Mouse (Mus musculus) lung, embryonic 16.5 days (tissue): ENCODE measurements at regions not wholly inside any gene's neighbourhood (a gene's known extent, or its start where the extent isn't known, plus 50 kb on each side); places are given as distances from the start of the nearest gene placed in this dataset.

Experiments
- ATAC-seq: fragments of 200-750 bp; cut with Nextera tagmentation; 2 replicates; pipeline ENCODE4 v1.8.0; 2017; ENCODE audit warnings: low read depth, mild to moderate bottlenecking, moderate library complexity
- H3K27ac ChIP-seq: fragments of 300-500 bp; sonication (generic); 2 replicates; pipeline ENCODE4 v1.5.1; 2014; ENCODE audit warnings: mild to moderate bottlenecking, control low read depth, low read length
- H3K27me3 ChIP-seq: fragments of 300-500 bp; sonication (generic); 2 replicates; pipeline ENCODE4 v1.6.1; 2014; ENCODE audit warnings: low read depth, low read length, mixed read lengths; ENCODE audit not compliant: control insufficient read depth, insufficient read depth
- H3K36me3 ChIP-seq: fragments of 300-500 bp; sonication (generic); 2 replicates; pipeline ENCODE4 v1.6.1; 2014; ENCODE audit warnings: low read length; ENCODE audit not compliant: control insufficient read depth, insufficient read depth
- H3K4me1 ChIP-seq: fragments of 300-500 bp; sonication (generic); replicated peaks from 2 replicates; pipeline ENCODE4 v1.6.1; 2014; ENCODE audit warnings: low read length, mixed read lengths; ENCODE audit not compliant: control insufficient read depth, insufficient read depth
- H3K4me2 ChIP-seq: fragments of 300-500 bp; sonication (generic); 2 replicates; pipeline ENCODE4 v1.6.1; 2014; ENCODE audit warnings: low read depth, low read length, control low read depth
- H3K4me3 ChIP-seq: fragments of 300-500 bp; sonication (generic); 2 replicates; pipeline ENCODE4 v1.5.1; 2014; ENCODE audit warnings: mild to moderate bottlenecking, low read length, control low read depth
- H3K9ac ChIP-seq: fragments of 300-500 bp; sonication (generic); 2 replicates; pipeline ENCODE4 v1.6.1; 2014; ENCODE audit warnings: low read length, control low read depth
- H3K9me3 ChIP-seq: fragments of 300-500 bp; sonication (generic); 2 replicates; pipeline ENCODE4 v1.6.1; 2016; ENCODE audit warnings: low read length; ENCODE audit not compliant: control insufficient read depth
- WGBS: fragments of 180-500 bp; shearing (Covaris S2); extraction: QIAGEN DNeasy Blood & Tissue Kit; methylation state at CpG from one replicate; pipeline ENCODE4 v1.1.7; 2014; 5-methylcytosine and 5-hydroxymethylcytosine counted together

DNA sequence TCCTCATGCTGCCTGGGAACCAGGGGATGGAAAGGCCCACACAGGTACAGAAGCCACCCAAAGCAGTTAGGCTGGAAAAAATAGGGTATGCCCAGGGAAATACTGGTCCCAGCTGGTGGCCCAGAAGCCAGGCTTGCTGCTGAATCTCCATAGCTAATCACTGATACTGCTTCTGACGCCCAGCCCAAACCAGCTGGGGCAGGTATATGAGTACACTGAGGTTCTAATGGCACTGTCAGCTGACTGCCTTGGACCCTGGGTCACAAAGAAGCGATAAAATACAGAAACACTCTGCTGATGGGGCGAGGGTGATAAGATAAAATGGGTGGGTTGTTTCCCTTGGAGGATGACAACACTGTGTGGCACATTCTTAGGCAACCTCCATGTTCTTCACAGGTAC lies 133.4 kb downstream of the Psmg1 start:
- Histone ChIP-seq H3K36me3 (no peaks in the 10 kb centered on the region), H3K4me1 (peaks cover 14% of the 10 kb centered on the region), H3K27ac (0 out of 2 replicates have a peak overlapping the region, but pooled peaks have one; percentile 7), H3K4me2 (no peak overlapping the region), H3K9ac (no peak overlapping the region), H3K27me3 (no peaks in the 10 kb centered on the region), H3K4me3 (no peak overlapping the region), H3K9me3 (no peaks in the 10 kb centered on the region)
- no peak for ATAC-seq
- 89% methylated on average over 3 of the region's 3 CpGs for WGBS

DNA sequence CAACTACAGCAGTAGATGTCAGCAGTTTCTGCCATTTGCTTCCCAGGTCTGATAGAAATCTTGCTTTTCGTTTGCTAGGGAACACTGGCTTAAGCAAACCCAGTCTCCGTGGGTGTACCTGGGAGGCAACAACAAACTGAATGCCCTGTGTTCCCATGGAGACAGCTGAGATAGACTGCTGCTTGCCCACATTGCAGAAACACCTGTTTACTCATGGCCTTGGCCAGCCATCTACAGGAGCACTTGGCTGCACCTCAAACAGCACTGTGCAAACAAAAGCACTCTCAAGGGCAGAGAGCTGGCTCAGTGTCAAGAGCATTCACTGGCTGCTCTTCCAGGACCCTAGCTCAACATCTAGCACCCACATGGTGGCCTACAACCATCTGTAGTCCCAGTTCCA lies 135.5 kb downstream of the Psmg1 start:
- WGBS: 33% methylated on average over 2 of the region's 2 CpGs
- Histone ChIP-seq H3K9ac (no peak overlapping the region), H3K27ac (peak overlapping the region; percentile 57), H3K4me1 (0 out of 2 replicates have a peak, but pooled peaks cover 2% of the 10 kb centered on the region), H3K9me3 (no peaks in the 10 kb centered on the region), H3K4me2 (no peak overlapping the region), H3K36me3 (no peaks in the 10 kb centered on the region), H3K4me3 (no peak overlapping the region), H3K27me3 (no peaks in the 10 kb centered on the region)
- ATAC-seq: peak; percentile 93

DNA sequence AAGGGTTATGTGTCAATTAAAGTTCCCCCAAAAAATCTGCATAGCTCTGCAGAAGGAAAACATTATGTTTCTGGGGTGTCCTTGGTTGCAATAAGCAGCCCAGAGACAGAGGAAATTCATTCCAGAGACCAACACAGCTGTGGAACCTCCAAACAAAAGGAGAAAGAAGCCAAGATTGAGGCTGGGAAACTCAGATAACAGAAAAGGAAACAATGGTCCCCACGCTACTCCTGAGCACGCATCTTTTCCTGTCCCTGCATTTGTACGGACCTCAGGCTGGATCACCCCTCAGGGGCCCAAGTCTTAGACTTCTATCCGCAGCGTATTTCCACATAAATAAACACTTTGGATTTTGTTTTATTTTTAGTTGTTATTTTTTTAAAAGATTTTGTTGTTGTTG lies 138.9 kb downstream of the Psmg1 start:
- 55% methylated on average over 5 of the region's 5 CpGs for WGBS
- H3K27ac ChIP-seq: peak overlapping the region; percentile 61

DNA sequence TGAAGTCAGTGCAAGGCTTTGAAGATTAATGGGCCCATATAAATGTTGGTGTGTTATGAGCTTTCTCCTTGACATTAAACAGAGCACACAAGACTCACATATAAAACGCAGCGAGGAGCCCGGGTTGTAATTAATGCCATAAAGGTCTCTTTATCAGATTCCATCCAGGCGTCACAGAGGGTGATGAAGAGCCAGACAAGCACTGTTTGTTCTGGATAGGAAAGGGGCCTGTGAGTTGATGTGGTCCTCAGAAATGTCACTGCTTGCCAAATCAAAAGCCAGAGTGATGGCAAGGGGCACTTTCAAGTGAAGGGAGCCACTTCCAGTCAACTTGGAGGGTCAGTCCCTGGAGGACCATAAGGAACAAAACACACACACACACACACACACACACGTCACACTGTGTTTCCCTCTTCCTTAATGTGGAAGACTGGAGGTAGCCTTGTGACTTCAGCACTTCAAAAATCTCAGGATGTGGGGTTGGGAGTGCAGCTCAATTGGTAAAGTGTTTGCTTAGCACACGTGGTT lies 142.1 kb downstream of the Psmg1 start:
- H3K4me3 ChIP-seq: no peak overlapping the region
- H3K27ac ChIP-seq: peak overlapping the region; percentile 91
- WGBS: 31% methylated on average over 6 of the region's 6 CpGs
- H3K4me1 ChIP-seq: peaks cover 40% of the 10 kb centered on the region
- H3K27me3 ChIP-seq: no peaks in the 10 kb centered on the region
- peak; percentile 68 for ATAC-seq
- H3K9me3 ChIP-seq: no peaks in the 10 kb centered on the region
- no peak overlapping the region for H3K4me2 ChIP-seq
- H3K36me3 ChIP-seq: no peaks in the 10 kb centered on the region
- no peak overlapping the region for H3K9ac ChIP-seq

More for the DNA sequence above, 138.9 kb downstream of the Psmg1 start:
- Histone ChIP-seq H3K9ac (no peak overlapping the region), H3K4me1 (peaks cover 31% of the 10 kb centered on the region), H3K9me3 (no peaks in the 10 kb centered on the region), H3K36me3 (no peaks in the 10 kb centered on the region), H3K27me3 (no peaks in the 10 kb centered on the region), H3K4me2 (no peak overlapping the region), H3K4me3 (no peak overlapping the region)
- ATAC-seq: no peak

DNA sequence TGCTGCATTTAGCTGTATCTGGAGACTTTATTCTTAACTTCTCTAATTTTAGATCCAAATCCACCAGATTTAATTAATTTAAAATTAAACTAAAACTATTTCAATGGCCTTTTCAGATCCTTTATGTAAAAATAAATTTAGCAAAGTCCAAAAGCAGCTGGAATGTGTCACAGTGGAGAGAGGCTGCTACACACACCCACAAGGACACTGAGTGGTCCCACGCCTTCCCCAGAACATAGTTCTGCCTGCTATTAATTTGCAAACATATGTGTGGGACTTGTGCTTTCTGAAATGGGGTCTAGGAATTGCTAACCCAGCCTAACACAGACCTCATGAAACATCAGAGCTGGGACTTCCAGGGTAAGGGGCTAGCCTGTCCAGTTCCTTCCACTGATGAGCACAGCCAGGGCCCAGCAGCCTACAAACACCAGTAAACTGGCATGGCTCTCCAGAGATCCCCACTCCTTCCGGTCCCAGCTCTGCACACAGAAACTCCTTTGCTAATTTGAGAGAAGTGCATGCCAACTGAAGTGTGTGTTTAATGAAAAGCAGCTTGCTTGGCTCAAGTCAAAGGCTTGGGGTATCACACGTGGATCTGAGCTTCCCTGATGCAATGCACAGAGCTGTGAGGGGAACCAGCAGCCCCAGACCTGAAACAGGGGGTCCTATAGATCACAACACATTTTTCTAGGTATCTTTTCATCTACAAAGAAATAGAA lies 142.8 kb downstream of the Psmg1 start:
- peak; percentile 72 for ATAC-seq
- no peaks in the 10 kb centered on the region for H3K9me3 ChIP-seq
- 33% methylated on average over 3 of the region's 3 CpGs for WGBS
- no peak overlapping the region for H3K4me2 ChIP-seq
- H3K4me1 ChIP-seq: peaks cover 40% of the 10 kb centered on the region
- peak overlapping the region; percentile 91 for H3K27ac ChIP-seq
- H3K4me3 ChIP-seq: no peak overlapping the region
- no peaks in the 10 kb centered on the region for H3K27me3 ChIP-seq
- no peaks in the 10 kb centered on the region for H3K36me3 ChIP-seq
- 0 out of 2 replicates have a peak overlapping the region, but pooled peaks have one; percentile 34 for H3K9ac ChIP-seq

DNA sequence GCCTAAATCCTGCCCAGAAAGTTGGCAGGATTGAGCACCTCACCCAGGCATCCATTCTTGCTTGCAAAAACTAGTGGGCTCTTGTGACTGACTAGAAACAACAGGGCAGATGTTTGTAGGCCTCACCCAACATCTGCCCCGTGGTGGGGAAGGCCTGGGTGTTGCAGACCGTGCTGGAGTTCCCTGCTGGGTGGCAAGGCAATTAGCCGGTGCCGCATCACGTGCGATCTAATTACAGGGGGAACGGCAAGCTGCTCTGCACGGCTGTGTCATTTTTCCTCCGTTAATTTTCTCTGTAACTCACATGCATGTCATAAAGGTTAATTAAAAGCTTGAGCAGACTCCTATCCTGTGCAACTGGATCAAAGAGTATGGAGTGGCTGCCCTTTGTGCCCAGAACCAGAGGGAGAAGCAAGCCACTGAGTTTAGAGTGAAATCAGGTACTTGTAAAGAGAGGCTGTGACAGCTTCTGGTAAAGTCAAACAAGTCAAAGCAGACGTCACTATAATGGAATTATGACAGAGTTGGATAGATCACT lies 143.5 kb downstream of the Ets2 start:
- H3K4me2 ChIP-seq: no peak overlapping the region
- no peaks in the 10 kb centered on the region for H3K36me3 ChIP-seq
- no peaks in the 10 kb centered on the region for H3K27me3 ChIP-seq
- peaks cover 40% of the 10 kb centered on the region for H3K4me1 ChIP-seq
- H3K9me3 ChIP-seq: no peaks in the 10 kb centered on the region
- 0 out of 2 replicates have a peak overlapping the region, but pooled peaks have one; percentile 7 for H3K27ac ChIP-seq
- no peak overlapping the region for H3K9ac ChIP-seq
- no peak for ATAC-seq
- H3K4me3 ChIP-seq: no peak overlapping the region
- WGBS: 62% methylated on average over 10 of the region's 10 CpGs

DNA sequence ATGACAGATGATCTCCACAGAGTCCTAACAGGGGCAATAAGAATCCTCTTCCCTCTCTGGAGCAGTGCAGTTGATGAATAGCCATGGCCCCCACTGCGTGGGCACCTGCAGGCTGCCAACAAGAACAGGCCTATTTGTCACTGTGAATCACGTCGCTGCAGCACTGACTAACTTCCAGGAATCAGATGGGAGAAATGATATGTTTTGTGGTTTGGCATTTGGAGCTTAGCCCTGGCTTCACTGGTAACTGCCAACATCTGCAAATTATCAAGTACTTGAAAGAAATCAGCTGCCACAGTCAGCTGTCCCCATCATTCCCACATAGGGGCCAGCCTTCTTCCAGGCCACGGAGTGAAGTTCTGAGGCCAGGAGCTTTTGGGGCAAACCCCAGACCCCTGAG lies 142.8 kb downstream of the Ets2 start:
- no peaks in the 10 kb centered on the region for H3K27me3 ChIP-seq
- WGBS: 35% methylated on average over 4 of the region's 4 CpGs
- peaks cover 38% of the 10 kb centered on the region for H3K4me1 ChIP-seq
- ATAC-seq: 0 out of 2 replicates have a peak, but pooled peaks have one; percentile 12
- H3K4me3 ChIP-seq: no peak overlapping the region
- no peak overlapping the region for H3K9ac ChIP-seq
- no peak overlapping the region for H3K4me2 ChIP-seq
- H3K27ac ChIP-seq: no peak overlapping the region
- no peaks in the 10 kb centered on the region for H3K36me3 ChIP-seq
- H3K9me3 ChIP-seq: no peaks in the 10 kb centered on the region

DNA sequence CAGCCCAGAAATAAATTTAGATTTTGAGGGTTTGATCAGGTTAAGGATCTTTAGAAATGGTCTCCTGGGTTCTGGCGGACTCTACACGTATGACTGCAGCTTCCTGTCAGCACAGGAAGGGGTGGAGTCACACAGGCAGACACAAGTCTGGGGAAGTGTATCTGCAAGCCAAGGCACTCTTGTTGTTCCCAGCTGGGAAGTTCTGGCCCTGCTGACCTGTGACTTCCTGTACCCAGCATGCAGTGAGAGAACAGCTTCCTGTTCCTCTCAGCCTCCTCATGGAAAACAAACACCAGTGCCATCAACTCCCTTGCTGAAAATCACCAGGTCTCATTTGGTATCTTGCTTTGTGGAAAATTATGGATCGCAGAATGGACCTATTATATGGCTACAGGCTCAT lies 140.9 kb downstream of the Ets2 start:
- no peak for ATAC-seq
- WGBS: 84% methylated on average over 3 of the region's 3 CpGs
- Histone ChIP-seq H3K9me3 (no peaks in the 10 kb centered on the region), H3K27me3 (no peaks in the 10 kb centered on the region), H3K36me3 (no peaks in the 10 kb centered on the region), H3K4me3 (no peak overlapping the region), H3K4me2 (no peak overlapping the region), H3K9ac (no peak overlapping the region), H3K27ac (no peak overlapping the region), H3K4me1 (peaks cover 24% of the 10 kb centered on the region)

DNA sequence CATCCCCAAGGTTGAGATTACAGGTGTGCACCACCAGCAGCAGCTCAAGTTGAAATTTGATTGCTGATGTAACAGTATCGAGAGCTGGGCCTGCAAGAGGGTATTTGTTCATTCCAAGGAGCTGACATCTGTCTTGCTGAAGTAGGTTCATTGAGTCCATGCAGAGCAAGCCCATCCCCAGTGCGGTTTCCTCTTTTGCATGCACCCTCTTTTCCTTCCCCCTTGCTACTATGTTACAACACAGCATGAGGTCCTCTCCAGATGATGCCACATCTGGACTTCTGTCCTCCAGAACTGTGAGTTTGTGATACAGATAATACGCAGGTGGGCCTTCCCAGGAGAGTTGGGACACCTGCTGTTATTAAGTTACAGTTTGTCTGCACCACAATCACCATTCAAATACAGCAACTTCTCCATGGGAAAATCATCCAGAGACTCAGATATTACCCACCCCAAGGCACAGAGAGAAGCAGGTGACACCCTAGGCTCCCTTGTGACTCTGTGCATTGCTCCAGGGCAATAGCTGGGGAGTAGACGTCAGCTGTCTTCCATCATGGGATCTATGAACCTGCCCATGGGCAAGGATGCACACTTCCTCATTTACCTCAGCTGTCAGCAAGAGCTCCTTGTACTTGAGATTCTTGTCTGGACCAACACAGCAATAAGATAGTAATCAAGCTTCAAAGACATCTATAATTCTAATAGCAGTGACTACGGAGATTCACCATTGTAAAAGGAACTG lies 137.8 kb downstream of the Ets2 start:
- no peak overlapping the region for H3K9ac ChIP-seq
- H3K4me3 ChIP-seq: no peak overlapping the region
- H3K36me3 ChIP-seq: no peaks in the 10 kb centered on the region
- ATAC-seq: no peak
- H3K4me2 ChIP-seq: no peak overlapping the region
- H3K27ac ChIP-seq: no peak overlapping the region
- peaks cover 12% of the 10 kb centered on the region for H3K4me1 ChIP-seq
- no peaks in the 10 kb centered on the region for H3K9me3 ChIP-seq
- H3K27me3 ChIP-seq: no peaks in the 10 kb centered on the region
- 70% methylated on average over 5 of the region's 5 CpGs for WGBS
